Mouse (Mus musculus): Measurements from ENCODE around the gene Lrg1. TPM values are rescaled to one million over a fixed set of nuclear protein-coding genes. Genes with fewer than 3 reads are reported as not detected.

The Lrg1 gene
- total and polyA plus RNA-seq, 3 experiments, result not detected

DNA sequence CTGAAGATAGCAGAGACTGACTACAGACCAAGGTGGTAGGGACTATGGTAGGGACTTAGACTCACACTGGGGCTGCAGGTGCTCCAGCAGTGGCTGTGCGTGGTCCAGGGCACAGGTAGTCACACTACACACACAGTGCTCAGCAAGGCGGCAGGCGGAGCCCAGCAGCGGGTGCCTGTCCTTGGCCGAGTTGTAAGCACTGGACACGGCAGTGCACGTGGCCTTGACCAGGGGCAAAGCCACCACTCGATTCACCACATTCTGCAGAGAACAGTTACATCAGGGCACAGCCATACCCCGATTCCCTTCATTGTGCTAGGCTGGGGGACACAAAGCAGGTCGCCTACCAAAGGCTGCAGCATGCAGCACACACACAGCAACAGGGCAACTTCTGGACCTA, 5.6 kb downstream of the Lrg1 start:
- no peak overlapping the region for H3K27ac ChIP-seq (ENCODE audit: control insufficient read depth, low read depth, low read length)
- H3K79me2 ChIP-seq (ENCODE audit: control insufficient read depth, insufficient read depth, low read length, poor library complexity), result no peaks in the 10 kb centered on the region
- no peaks in the 10 kb centered on the region for H3K4me1 ChIP-seq (ENCODE audit: control insufficient read depth in 1 of 2, insufficient read depth in 2 of 2, low read length in 2 of 2)
- TF ChIP-seq MAFK (IDR thresholded peaks at IDR 0.05; ENCODE audit: borderline replicate concordance, low read depth, low read length), result no peak
- no peak for TF ChIP-seq USF1 (IDR thresholded peaks at IDR 0.05; ENCODE audit: low read depth, low read length)
- no peak for TF ChIP-seq ZC3H11A (IDR thresholded peaks at IDR 0.05; ENCODE audit: low read depth, low read length)
- TF ChIP-seq USF2 (IDR thresholded peaks at IDR 0.05; ENCODE audit: borderline replicate concordance in 1 of 2, insufficient read depth in 1 of 2, low read depth in 1 of 2, low read length in 2 of 2), result no peak
- TF ChIP-seq E2F4 (IDR thresholded peaks at IDR 0.05; ENCODE audit: borderline replicate concordance, low read depth, low read length), result no peak
- no peak for TF ChIP-seq RCOR1 (IDR thresholded peaks at IDR 0.05; ENCODE audit: low read depth, low read length)
- no peak for TF ChIP-seq GABPA (IDR thresholded peaks at IDR 0.05; ENCODE audit: low read depth, low read length)
- TF ChIP-seq BHLHE40 (IDR thresholded peaks at IDR 0.05; ENCODE audit: borderline replicate concordance, low read depth, low read length), result no peak
- TF ChIP-seq HCFC1 (IDR thresholded peaks at IDR 0.05; ENCODE audit: low read depth, low read length), result no peak
- no peak for TF ChIP-seq TBP (IDR thresholded peaks at IDR 0.05; ENCODE audit: low read depth, low read length)
- TF ChIP-seq POLR2A (IDR thresholded peaks at IDR 0.05; ENCODE audit: control insufficient read depth in 1 of 2, insufficient read depth in 1 of 2, low read depth in 1 of 2, low read length in 2 of 2, poor library complexity in 1 of 2), result no peak
- TF ChIP-seq ZKSCAN1 (IDR thresholded peaks at IDR 0.05; ENCODE audit: low read depth, low read length), result no peak
- TF ChIP-seq UBTF (IDR thresholded peaks at IDR 0.05; ENCODE audit: borderline replicate concordance, insufficient read depth, low read depth, low read length), result no peak
- no peak for TF ChIP-seq RAD21 (IDR thresholded peaks at IDR 0.05; ENCODE audit: low read depth, low read length)
- TF ChIP-seq JUND (IDR thresholded peaks at IDR 0.05; ENCODE audit: low read depth, low read length), result no peak
- TF ChIP-seq MEF2A (IDR thresholded peaks at IDR 0.05; ENCODE audit: extremely low read depth, insufficient replicate concordance, low read depth, low read length, poor library complexity, severe bottlenecking), result no peak
- TF ChIP-seq ETS1 (IDR thresholded peaks at IDR 0.05; ENCODE audit: low read depth, low read length), result no peak
- TF ChIP-seq POLR2AphosphoS2 (IDR thresholded peaks at IDR 0.05; ENCODE audit: low read length), result no peak
- DNase-seq (ENCODE audit: low read depth, low spot score), result no peak
- no peaks in the 10 kb centered on the region for H3K9me3 ChIP-seq (replicated peaks; ENCODE audit: insufficient read depth, low read length)
- H3K36me3 ChIP-seq (ENCODE audit: control insufficient read depth in 1 of 2, insufficient read depth in 2 of 2, low read length in 2 of 2), result no peaks in the 10 kb centered on the region
- no peak overlapping the region for H3K9ac ChIP-seq (ENCODE audit: control insufficient read depth, low read depth, low read length, poor library complexity, severe bottlenecking)
- no peaks in the 10 kb centered on the region for H3K27me3 ChIP-seq (ENCODE audit: control insufficient read depth in 1 of 2, insufficient read depth in 2 of 2, low read length in 2 of 2)
- H3K4me3 ChIP-seq (ENCODE audit: control insufficient read depth in 1 of 2, insufficient read depth in 1 of 2, low read depth in 2 of 2, low read length in 2 of 2), result no peak overlapping the region

DNA sequence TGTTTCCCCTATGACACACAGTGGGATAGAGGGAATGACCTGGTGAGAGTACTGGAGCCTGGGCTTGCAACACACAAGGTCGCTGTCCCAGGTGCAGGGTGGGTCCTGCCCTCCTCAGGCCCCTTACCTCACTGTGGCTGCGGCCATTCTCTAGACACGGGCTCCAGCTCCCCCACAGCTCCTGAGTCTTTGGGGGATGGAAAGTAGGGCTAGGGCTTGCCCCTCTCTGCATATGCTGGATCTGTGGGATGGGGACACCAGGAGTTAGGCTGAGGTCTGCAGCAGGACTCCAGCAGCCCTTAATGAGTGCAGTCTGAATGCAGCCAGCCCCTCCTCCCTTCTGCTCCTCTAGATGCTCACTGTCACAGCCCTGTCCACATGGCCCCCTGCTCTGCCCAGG, 9.1 kb downstream of the Lrg1 start:
- no peak overlapping the region for H3K4me3 ChIP-seq (ENCODE audit: control insufficient read depth in 1 of 2, insufficient read depth in 1 of 2, low read depth in 2 of 2, low read length in 2 of 2)
- DNase-seq (ENCODE audit: low read depth, low spot score), result no peak
- H3K9ac ChIP-seq (ENCODE audit: control insufficient read depth, low read depth, low read length, poor library complexity, severe bottlenecking), result no peak overlapping the region
- TF ChIP-seq ZC3H11A (IDR thresholded peaks at IDR 0.05; ENCODE audit: low read depth, low read length), result no peak
- no peak for TF ChIP-seq USF1 (IDR thresholded peaks at IDR 0.05; ENCODE audit: low read depth, low read length)
- no peak for TF ChIP-seq ZKSCAN1 (IDR thresholded peaks at IDR 0.05; ENCODE audit: low read depth, low read length)
- TF ChIP-seq CHD2 (IDR thresholded peaks at IDR 0.05; ENCODE audit: low read length), result no peak
- TF ChIP-seq RCOR1 (IDR thresholded peaks at IDR 0.05; ENCODE audit: low read depth, low read length), result no peak
- TF ChIP-seq POLR2AphosphoS5 (IDR thresholded peaks at IDR 0.05; ENCODE audit: borderline replicate concordance, low read depth, low read length), result no peak
- TF ChIP-seq ELF1 (IDR thresholded peaks at IDR 0.05; ENCODE audit: low read depth, low read length), result no peak
- TF ChIP-seq NELFE (IDR thresholded peaks at IDR 0.05; ENCODE audit: low read depth, low read length), result no peak
- no peak for TF ChIP-seq KAT2A (conservative IDR thresholded peaks at IDR 0.05; ENCODE audit: low read depth, low read length)
- TF ChIP-seq BHLHE40 (IDR thresholded peaks at IDR 0.05; ENCODE audit: borderline replicate concordance, low read depth, low read length), result no peak
- no peak for TF ChIP-seq NRF1 (IDR thresholded peaks at IDR 0.05; ENCODE audit: insufficient read depth, low read depth, low read length, poor library complexity, severe bottlenecking)
- no peak for TF ChIP-seq MEF2A (IDR thresholded peaks at IDR 0.05; ENCODE audit: extremely low read depth, insufficient replicate concordance, low read depth, low read length, poor library complexity, severe bottlenecking)
- TF ChIP-seq GATA1 (IDR thresholded peaks at IDR 0.05; ENCODE audit: low read depth, low read length), result no peak
- TF ChIP-seq TBP (IDR thresholded peaks at IDR 0.05; ENCODE audit: low read depth, low read length), result no peak
- no peak for TF ChIP-seq TCF12 (IDR thresholded peaks at IDR 0.05; ENCODE audit: low read depth, low read length)
- TF ChIP-seq MAFK (IDR thresholded peaks at IDR 0.05; ENCODE audit: borderline replicate concordance, low read depth, low read length), result no peak
- no peak for TF ChIP-seq ZMIZ1 (IDR thresholded peaks at IDR 0.05; ENCODE audit: low read depth, low read length)
- no peak for TF ChIP-seq MAX (IDR thresholded peaks at IDR 0.05; ENCODE audit: low read length)
- TF ChIP-seq JUND (IDR thresholded peaks at IDR 0.05; ENCODE audit: low read depth, low read length), result no peak
- TF ChIP-seq RAD21 (IDR thresholded peaks at IDR 0.05; ENCODE audit: low read depth, low read length), result no peak
- H3K27me3 ChIP-seq (ENCODE audit: control insufficient read depth in 1 of 2, insufficient read depth in 2 of 2, low read length in 2 of 2), result no peaks in the 10 kb centered on the region
- no peaks in the 10 kb centered on the region for H3K36me3 ChIP-seq (ENCODE audit: control insufficient read depth in 1 of 2, insufficient read depth in 2 of 2, low read length in 2 of 2)
- H3K27ac ChIP-seq (ENCODE audit: control insufficient read depth, low read depth, low read length), result no peak overlapping the region
- H3K79me2 ChIP-seq (ENCODE audit: control insufficient read depth, insufficient read depth, low read length, poor library complexity), result no peaks in the 10 kb centered on the region
- no peaks in the 10 kb centered on the region for H3K4me1 ChIP-seq (ENCODE audit: control insufficient read depth in 1 of 2, insufficient read depth in 2 of 2, low read length in 2 of 2)
- H3K9me3 ChIP-seq (replicated peaks; ENCODE audit: insufficient read depth, low read length), result no peaks in the 10 kb centered on the region
